Mouse (Mus musculus) subcutaneous adipose tissue, adult 2 months (tissue): ENCODE measurements around the gene Zfp2. TPM values are rescaled to one million over a fixed set of nuclear protein-coding genes. Genes with fewer than 3 reads are reported as not detected.

ENCODE experiments used
- polyA plus RNA-seq: library from polyadenylated mRNA; depleted of rRNA; stranded (reverse); fragments of >200 nt; gene quantifications from 2 replicates; pipeline ENCODE4 v1.2.3, GENCODE M21; 2012; ENCODE audit warnings: low replicate concordance; rRNA removed

Gene Zfp2
- polyA plus RNA-seq, result 2.9 TPM in 2 replicates

GRCm38 (mm10) chr11:50915671-50916320 lies at the start of gene Zfp2:
Gene Zfp2 (minus strand): TSS chr11:50916165.

GRCm38 (mm10) chr11:50953665-50954064 lies 37.7 kb upstream of the Zfp2 start, which contains the start of gene Prop1:
Gene Prop1 (minus strand): TSS chr11:50953765.

GRCm38 (mm10) chr11:50943506-50943905 lies 27.5 kb upstream of the Zfp2 start, which contains the start of gene 4933414I15Rik:
Gene 4933414I15Rik (minus strand): TSS chr11:50943765.

GRCm38 (mm10) chr11:50931451-50931866 lies 15.5 kb upstream of the Zfp2 start, which contains the start of gene Zfp354b:
Gene Zfp354b (minus strand): TSS chr11:50931633.

GRCm38 (mm10) chr11:50887390-50888128 lies 28.4 kb downstream of the Zfp2 start, which contains the start of gene Zfp454:
Gene Zfp454 (minus strand): TSS chr11:50887651.

GRCm38 (mm10) chr11:50850177-50850735 lies 65.7 kb downstream of the Zfp2 start, which contains the start of gene Grm6:
Gene Grm6 (plus strand): TSS chr11:50850685.

Other genes with a start within 250 kb of the Zfp2 start
- 1.2 and 9.9 TPM in 2 replicates for gene Zfp354c, start 88.4 kb downstream of the Zfp2 start, polyA plus RNA-seq
- gene Zfp879, start 74.6 kb downstream of the Zfp2 start, polyA plus RNA-seq, result 0.26 and 0.99 TPM in 2 replicates
- gene Grm6, start 65.5 kb downstream of the Zfp2 start, polyA plus RNA-seq, result not detected in 2 replicates
- gene Zfp454, start 28.5 kb downstream of the Zfp2 start, polyA plus RNA-seq, result 0.63 and 3.4 TPM in 2 replicates
- 0.71 and 0.82 TPM in 2 replicates for gene Zfp354b, start 15.5 kb upstream of the Zfp2 start, polyA plus RNA-seq
- not detected in 2 replicates for gene 4933414I15Rik, start 27.6 kb upstream of the Zfp2 start, polyA plus RNA-seq
- gene Prop1, start 37.6 kb upstream of the Zfp2 start, polyA plus RNA-seq, result 0.40 TPM in 1 of 2 replicates, not detected in the other
- not detected in 2 replicates for gene Olfr1378, start 50.4 kb upstream of the Zfp2 start, polyA plus RNA-seq
- gene Olfr1377, start 65.8 kb upstream of the Zfp2 start, polyA plus RNA-seq, result not detected in 2 replicates
- not detected in 2 replicates for gene Olfr51, start 87.4 kb upstream of the Zfp2 start, polyA plus RNA-seq
- gene Olfr54, start 98.1 kb upstream of the Zfp2 start, polyA plus RNA-seq, result not detected in 2 replicates
- gene Olfr1375, start 131.9 kb upstream of the Zfp2 start, polyA plus RNA-seq, result not detected in 2 replicates
- gene Zfp354a, start 143.1 kb upstream of the Zfp2 start, polyA plus RNA-seq, result 3.0 and 3.9 TPM in 2 replicates